Mouse (Mus musculus) frontal cortex, adult (tissue): ENCODE results near the gene Hykk.
"Not testable (repeated sequence)": the region's sequence is repeated elsewhere in the genome, so short reads cannot be mapped to it uniquely, and the experiment has no call there.

ENCODE experiments used
- ATAC-seq: cut with Nextera tagmentation; 2 replicates; pipeline ENCODE4 v1.9.2; 2017; ENCODE audit warnings: mild to moderate bottlenecking, moderate library complexity, mixed read lengths; ENCODE audit not compliant: low TSS enrichment

Hykk gene

GRCm38 (mm10) chr9:54917010-54917677 is at the start of gene Hykk:
TSS of gene Hykk (plus strand) at chr9:54917283.
- ATAC-seq, result peak; percentile 100

- peak; percentile 57; the same call in 1 of the 2 replicates for ATAC-seq
Observed at GRCm38 (mm10) chr9:54878759-54879158, 38.3 kb upstream of the Hykk start.

GRCm38 (mm10) chr9:54892111-54892510 is 25.0 kb upstream of the Hykk start:
- no peak for ATAC-seq

GRCm38 (mm10) chr9:54897097-54897496 is 20.0 kb upstream of the Hykk start:
- ATAC-seq, result no peak

GRCm38 (mm10) chr9:54909446-54909845 is 7.6 kb upstream of the Hykk start:
- no peak for ATAC-seq

- no peak for ATAC-seq
Observed at GRCm38 (mm10) chr9:54915576-54915975, 1.5 kb upstream of the Hykk start.

GRCm38 (mm10) chr9:54916401-54916800 is 682 bp upstream of the Hykk start:
- no peak for ATAC-seq

- no peak for ATAC-seq
Observed at GRCm38 (mm10) chr9:54918191-54918590, 1.1 kb downstream of the Hykk start.

- no peak for ATAC-seq
Observed at GRCm38 (mm10) chr9:54918781-54919180, 1.7 kb downstream of the Hykk start.

GRCm38 (mm10) chr9:54919946-54920345 is 2.9 kb downstream of the Hykk start:
- ATAC-seq, result no peak

- ATAC-seq, result no peak
Observed at GRCm38 (mm10) chr9:54930741-54931140, 13.7 kb downstream of the Hykk start.

GRCm38 (mm10) chr9:54931765-54932164 is 14.7 kb downstream of the Hykk start:
- ATAC-seq, result no peak

GRCm38 (mm10) chr9:54932379-54932778 is 15.3 kb downstream of the Hykk start:
- ATAC-seq, result no peak

GRCm38 (mm10) chr9:54942071-54942470 is 25.0 kb downstream of the Hykk start:
- no peak for ATAC-seq

- no peak for ATAC-seq
Observed at GRCm38 (mm10) chr9:54944467-54944866, 27.4 kb downstream of the Hykk start.

GRCm38 (mm10) chr9:54946256-54946655 is 29.2 kb downstream of the Hykk start:
- ATAC-seq, result peak; percentile 21; the same call in 1 of the 2 replicates

GRCm38 (mm10) chr9:54949465-54949864 is 32.4 kb downstream of the Hykk start:
- ATAC-seq, result no peak

- not testable (repeated sequence) for ATAC-seq
Observed at GRCm38 (mm10) chr9:54950162-54950561, 33.1 kb downstream of the Hykk start.

GRCm38 (mm10) chr9:54950575-54951321 is 33.7 kb downstream of the Hykk start, which contains the start of the genes Psma4 and AY074887:
TSS of gene Psma4 (plus strand) at chr9:54950790.
TSS of gene AY074887 (minus strand) at chr9:54950998.
- ATAC-seq, result peak; percentile 91

GRCm38 (mm10) chr9:54961059-54961458 is 44.0 kb downstream of the Hykk start:
- 0 out of 2 replicates have a peak, but pooled peaks have one; percentile 6 for ATAC-seq

GRCm38 (mm10) chr9:54963669-54964068 is 46.6 kb downstream of the Hykk start:
- ATAC-seq, result no peak

GRCm38 (mm10) chr9:54969972-54970637 is 53.0 kb downstream of the Hykk start:
- no peak for ATAC-seq
